Mouse (Mus musculus) gonadal fat pad, adult 2 months (tissue): ENCODE measurements around the gene Dupd1. TPM values are rescaled to one million over a fixed set of nuclear protein-coding genes. Genes with fewer than 3 reads are reported as not detected.

Experiments
- DNase-seq: peaks from one replicate; pipeline ENCODE4 v3.0.0-alpha.2; 2012; ENCODE audit warnings: low read depth
- polyA plus RNA-seq: library from polyadenylated mRNA; depleted of rRNA; stranded (reverse); fragments of >200 nt; gene quantifications from 2 replicates; pipeline ENCODE4 v1.2.3, GENCODE M21; 2012; rRNA removed

Gene Dupd1
- 0.22 TPM in 1 of 2 replicates, not detected in the other for polyA plus RNA-seq

DNA sequence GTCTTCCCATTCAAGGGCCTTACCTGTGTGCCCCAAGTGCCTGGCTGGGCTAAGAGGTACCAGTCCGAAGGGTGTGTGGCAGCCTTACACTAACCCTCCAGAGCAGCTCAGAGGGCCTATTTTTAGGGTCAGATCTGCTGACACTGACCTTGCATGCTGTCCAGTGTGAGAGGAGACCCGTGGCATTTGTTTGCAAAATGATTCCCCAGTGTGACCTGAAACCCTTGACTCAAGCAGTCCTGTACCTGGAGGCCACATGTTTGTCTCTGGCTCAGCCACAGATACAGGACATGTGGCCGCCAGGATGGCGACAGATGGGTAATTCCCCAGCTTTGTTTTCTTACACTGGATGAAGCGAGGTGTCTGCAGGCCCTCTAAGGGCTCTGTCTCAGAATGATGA is at the start of gene Dupd1:
Gene Dupd1 (minus strand): TSS at position 91 of the 400 bp plus-strand sequence.
- no peak for DNase-seq

DNA sequence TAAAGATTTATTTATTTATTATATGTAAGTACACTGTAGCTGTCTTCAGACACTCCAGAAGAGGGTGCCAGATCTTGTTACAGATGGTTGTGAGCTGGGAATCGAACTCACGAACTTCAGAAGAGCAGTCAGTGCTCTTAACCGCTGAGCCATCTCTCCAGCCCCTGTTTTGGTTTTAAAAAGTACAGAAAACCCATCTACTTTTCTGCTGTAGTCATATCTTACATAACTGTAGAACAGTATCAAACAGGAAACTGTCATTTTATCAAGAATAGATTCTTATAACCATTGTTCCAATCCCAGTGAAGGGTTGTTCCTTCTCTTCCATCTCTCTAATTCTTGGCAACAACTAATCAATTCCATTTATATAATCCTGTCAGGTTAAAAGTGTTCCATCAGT is 49.4 kb upstream of the Dupd1 start:
- DNase-seq = no peak

DNA sequence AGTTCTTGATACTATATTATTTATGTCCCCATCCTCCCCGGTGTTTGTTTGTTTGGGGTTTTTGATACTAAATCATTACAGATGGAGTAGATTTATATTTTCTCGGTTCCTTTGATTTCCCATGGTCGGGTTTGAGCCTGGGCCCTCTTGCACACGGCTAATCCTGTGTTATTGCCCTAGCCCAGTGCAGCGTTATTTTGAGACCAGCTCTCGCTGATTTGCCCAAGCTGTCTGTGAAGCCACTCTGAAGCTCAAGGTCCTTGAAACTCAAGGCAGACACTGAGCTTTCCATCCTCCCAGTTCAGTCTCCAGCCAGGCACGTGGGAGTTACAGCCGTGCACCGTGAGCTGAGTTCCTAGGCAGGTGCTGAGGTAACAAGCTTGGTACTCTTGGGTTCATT is 47.2 kb upstream of the Dupd1 start:
- DNase-seq = no peak

DNA sequence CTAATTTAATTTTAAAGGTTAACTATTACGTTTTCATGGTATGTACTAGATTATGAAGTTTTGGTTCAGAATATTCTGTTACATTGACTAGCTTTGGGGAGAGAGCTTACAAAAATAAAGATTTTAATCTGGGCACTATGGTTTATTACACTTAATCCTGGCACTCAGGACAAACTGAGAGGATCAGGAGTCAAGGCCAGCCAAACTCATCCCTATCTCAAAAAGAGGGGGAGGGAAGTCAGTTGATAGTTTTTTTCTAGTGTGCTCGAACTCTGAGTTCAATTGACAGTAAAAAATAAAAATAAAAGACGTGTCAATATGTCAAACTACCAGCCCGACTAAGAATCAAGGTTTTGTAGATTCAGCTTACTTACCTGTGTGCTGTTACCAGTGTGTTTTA is 39.0 kb upstream of the Dupd1 start:
- no peak for DNase-seq

DNA sequence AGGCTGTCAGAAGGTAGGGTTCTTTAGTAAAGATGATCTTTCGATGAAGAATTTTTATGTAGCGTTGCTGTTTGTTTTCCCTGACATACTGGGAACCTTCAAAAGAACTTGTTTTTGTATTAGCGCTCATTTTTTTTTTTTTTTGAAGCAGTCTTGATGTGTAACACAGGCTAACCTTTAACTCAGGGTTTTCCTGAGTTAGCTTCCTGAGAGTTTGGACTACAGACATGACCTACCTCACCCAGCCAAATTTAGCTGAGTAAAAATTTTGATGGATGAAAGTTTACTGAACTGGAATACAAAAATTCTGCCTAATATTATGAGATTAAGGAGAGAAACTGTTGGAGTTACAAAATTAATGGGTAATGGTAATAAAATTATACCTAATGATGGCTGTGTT is 38.0 kb upstream of the Dupd1 start:
- DNase-seq = no peak

DNA sequence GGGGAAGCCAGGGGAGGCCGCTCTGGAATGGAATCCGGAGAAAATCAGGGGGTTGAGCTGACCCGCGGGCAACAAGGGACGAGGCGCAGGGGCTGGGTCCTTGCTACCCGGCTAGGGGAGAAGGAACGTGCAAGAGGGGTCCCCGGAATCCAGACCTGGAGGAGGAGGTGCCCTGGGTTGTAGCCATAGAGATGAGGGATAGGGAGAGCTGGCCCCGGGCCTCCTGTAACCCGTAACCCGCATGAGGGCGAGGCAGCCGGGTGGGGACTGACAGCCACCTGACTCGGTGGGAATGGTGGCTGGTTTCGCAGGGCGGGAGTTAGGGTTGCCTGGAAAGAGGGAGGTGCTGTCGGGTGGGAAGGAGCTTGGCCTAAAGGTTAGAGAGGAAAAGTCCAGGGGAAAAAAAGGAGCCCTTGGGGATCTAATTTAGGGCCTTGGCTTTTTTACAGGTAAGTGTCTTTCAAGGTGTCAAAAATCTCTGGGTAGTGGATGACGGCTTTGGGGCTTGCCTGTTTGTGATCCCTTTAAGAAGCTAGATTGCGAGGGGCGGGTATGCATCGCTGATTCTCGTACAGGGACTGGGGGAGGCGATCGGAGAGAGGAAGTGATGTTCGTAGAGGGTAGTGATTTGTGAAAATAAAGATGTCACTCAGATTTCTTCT is 36.6 kb upstream of the Dupd1 start, which contains the start of gene Dusp13:
Gene Dusp13 (minus strand): TSS at position 301 of the 662 bp plus-strand sequence.
- no peak for DNase-seq

DNA sequence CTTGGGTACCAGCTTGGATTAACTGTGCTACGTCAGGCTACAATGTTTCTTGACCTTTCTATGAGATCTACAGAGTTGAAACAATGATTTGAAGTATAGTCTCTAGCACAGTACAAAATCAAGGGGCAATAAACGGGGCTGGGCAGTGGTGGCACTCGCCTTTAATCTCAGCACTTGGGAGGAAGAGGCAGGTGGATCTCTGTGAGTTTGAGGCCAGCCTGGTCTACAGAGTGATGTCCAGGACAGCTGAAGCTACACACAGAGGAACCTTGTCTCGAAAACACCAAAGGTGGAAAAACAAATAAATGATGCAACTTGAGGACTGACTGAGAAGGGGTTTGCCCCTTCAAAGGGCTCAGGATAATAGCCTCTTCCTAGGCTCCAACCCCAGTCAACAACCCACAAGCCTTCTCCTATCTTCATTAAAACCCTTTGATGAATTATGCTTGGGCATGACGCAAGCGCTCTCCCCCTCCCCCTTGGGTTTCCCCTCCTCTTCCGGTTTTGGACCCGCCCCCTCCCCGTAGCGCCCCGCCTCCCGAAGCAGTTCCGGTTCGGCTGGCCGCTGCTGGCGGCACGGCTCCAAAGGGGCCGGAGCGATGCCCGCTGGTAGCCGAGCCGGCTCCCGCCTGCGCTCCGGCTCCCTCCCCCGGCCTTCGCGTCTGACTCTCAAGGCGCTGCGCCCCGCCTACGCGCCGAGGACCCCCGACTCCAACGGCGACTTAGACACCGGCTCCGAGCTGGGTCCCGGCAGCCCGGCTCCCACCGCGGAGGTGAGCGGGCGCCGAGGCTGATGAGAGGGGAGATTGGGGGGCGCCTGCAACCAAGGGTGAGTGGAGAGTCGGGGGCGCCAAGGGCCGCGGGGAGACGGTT is 35.9 kb upstream of the Dupd1 start, which contains the start of gene Samd8:
Gene Samd8 (plus strand): TSS at position 524 of the 873 bp plus-strand sequence.
- DNase-seq = no peak

DNA sequence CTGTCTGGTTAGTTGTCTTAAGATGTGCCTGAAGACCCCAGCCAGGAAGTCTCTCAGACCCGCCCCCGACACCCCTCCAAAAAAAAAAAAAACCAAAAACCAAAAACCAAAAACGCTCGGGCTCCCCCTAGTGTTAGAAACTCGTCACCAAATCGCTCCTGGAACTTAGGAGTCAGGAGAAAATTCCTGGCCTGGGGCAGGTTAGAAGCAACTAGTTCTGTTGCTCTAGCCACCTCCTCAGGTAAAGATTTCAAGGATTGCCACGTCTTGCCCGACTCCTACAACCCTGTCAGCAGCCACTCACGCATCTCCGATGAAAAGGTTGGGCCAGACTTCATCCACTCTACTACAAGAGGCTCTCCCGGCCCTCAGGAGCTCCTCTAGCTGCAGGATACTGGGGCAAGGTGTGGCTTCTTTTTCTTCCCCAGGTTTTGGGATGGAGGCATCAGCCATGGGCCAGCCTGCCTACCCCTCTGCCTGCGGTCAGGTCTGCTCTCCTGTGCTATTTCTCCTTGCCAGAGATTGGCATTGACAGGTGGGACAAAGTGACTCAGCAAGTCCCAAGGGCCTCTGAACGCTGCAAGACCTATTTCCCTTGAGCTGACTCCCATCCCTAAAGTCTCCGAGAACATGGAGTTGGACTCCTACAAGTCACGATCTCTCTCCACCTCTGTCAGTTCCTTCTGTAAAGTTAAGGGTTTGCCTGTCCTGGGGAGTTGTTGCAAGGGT is 33.9 kb upstream of the Dupd1 start:
- no peak for DNase-seq

DNA sequence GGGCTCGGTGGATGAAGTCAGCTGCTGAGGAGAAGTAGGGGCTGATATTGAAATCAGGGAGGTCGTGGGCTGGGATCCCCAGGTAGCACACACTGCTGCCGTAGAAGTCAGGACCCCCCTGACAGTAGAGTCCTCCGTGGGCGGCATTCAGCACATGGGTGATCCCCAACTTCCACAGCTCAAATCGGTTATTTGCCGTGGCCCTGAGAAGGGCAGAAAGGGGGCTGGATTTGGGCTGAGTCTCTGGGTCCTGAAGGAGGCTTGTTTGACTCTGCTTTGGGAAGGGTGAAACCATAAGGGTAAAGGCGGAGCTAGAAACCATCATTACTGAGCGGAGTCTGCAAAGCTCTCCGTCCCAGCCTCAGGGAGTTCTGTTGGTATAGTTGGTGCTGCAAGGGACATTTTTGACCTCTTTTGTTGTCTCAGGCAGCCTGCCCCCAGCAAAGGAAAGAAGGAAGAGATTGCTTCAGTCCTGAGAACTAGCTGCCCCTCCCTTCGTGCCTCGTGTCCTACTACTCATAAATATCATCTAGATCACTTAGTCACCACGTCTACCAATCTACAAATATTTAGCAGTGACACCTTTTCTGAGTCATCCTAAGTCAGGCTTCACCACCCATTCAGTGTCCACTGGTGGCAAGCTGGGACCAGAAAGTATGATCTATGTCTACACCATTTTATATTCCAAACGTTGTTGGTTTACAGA is 33.2 kb upstream of the Dupd1 start:
- DNase-seq = no peak

DNA sequence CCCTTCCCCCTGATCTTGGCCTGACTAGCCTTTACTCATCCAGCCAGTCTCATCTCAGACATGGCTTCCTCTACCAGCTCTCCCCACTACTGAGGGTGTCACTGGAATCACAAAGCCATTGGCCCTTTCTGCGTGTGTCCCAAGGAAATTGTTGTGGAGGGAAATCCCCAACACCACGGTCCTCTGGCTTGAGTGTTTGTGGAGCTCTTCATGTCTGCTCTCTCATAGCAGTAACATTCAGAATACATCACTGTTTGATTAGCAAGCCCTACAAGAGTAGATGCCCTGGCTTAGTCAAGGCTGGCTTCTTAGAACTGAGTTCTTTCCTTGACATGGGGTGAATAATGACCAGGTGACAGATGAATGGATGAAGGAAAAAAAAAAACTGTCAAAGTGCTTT is 32.5 kb upstream of the Dupd1 start:
- no peak for DNase-seq

DNA sequence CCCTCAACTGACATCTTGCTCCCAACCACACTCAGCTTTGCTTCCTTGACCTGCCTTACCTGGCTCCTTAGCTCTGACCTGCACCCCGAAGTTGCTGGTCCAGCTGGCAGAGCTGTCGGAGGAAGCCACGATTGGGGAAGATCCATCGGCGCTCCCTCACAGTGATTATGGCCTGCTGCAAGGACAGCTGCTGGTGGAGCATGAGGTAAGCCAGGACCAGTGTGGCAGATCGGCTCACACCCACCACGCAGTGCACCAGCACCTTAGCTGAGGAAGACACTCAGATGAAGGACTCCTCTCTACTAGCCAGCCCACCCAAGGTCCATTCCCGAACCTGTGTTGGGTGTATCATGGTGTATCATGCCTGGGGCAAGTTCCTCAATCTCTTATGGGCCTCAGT is 31.9 kb upstream of the Dupd1 start:
- DNase-seq = no peak

DNA sequence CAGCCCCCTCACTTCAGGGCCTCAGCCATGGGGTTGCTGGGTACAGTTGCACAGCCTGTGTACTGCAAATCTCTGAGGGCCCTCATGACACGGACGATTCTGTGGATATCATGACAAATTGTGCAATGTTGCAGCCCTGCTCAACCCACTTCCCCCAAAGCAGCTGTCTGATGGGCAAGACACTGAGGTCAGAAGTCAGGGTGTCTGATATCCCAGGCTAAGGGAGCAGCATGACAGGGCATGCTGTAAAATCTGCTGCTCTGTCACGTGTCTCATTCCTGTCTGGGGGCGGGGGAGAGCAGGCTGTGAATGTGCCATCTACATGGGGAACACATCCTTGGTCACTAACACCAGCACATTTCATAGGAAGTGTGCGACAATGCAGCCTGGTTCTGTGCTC is 30.8 kb upstream of the Dupd1 start:
- DNase-seq = no peak

DNA sequence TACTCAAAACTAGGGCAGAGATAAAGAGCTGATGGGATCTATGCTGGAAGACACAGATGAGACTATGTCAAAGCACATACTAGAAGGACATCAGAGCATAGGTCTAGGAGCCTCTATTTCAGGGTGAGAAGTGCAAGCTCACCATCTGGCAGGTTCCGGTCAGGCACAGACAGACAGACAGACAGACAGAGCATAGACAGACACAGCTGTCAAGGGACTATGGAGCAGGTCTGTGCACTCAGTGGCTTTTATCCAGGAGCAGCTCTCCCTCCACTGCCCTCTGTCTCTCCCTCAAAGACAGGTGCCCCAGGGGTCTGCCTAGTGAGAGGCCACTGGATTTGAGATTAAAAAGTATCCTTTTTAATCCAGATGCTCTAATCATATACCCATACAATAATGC is 29.8 kb upstream of the Dupd1 start:
- no peak for DNase-seq

DNA sequence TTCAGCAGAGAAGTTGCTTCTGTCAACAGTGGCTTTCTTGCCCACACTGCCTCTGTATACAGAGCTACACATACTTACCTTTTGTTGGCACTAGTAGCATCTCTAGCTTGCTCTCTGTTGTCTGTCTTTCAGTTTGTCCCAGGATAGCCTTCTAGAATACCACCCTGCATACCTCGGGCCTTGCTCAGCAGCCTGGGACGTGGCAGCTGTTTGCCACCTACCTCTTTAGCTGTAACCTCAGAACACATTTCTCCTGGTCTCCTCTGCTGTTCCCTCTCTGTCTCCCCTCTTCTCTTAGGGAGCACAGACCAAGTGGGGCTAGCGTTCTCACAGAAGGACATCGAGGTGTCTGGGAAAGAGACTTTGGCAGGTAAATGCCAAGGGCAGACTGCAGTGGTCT is 28.1 kb upstream of the Dupd1 start:
- DNase-seq = no peak

DNA sequence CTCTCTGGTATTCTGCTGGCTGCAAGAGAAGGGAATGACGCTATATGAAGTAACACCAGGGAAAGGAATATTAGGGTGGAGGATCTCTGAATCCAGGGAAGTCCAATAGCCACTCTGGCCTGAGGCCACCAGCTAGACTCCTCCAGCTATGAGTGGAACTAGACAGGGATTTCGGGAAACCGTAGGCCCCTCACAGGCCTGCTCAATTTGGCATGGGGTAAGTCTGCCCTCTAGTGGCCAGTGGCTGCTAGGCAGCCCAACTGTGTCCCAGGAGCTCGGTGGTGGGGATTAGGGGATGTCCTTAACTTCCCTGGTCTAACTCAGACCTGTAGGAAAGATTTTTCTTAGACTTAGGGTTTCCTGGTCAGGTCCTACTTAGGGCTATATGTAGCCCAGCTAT is 27.4 kb upstream of the Dupd1 start:
- DNase-seq = no peak

DNA sequence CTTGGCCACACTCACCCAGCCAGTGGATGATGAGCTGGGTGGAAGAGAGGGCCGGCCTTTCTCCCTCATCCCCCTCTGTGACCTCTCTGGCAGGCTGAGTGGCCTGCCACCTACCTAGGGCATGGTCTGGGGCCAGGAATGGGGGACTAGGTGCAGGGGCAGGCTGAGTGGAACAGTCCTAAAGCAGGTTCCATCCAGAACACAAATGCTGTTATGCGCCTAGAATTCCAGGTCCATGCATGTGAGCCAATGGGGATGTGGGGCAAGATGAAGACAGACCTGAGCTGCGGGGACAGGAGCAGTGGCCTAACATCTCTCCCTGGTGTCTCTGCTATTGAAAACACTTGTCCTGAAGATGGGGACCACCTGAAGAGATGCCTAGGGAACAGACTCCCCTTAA is 26.9 kb upstream of the Dupd1 start:
- no peak for DNase-seq

DNA sequence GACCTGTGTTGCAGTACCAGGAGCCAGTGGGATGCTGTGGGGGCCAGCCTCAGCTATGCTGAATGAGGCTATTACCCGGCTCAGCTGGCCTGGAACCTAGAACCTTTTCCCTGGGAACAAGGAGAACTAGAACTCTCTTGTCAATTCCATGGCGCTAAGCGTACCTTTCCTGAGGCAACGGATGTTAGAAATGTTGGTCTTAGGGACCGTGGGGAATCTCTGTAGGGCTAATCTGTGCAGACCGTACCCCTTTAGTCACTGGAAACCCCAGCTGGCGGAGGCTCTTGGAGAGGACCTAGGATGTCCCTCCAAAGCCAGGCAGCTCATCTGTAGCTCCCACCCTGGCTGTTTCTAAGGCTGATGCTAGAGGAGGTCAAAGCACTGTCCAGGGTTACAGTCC is 26.0 kb upstream of the Dupd1 start:
- no peak for DNase-seq

DNA sequence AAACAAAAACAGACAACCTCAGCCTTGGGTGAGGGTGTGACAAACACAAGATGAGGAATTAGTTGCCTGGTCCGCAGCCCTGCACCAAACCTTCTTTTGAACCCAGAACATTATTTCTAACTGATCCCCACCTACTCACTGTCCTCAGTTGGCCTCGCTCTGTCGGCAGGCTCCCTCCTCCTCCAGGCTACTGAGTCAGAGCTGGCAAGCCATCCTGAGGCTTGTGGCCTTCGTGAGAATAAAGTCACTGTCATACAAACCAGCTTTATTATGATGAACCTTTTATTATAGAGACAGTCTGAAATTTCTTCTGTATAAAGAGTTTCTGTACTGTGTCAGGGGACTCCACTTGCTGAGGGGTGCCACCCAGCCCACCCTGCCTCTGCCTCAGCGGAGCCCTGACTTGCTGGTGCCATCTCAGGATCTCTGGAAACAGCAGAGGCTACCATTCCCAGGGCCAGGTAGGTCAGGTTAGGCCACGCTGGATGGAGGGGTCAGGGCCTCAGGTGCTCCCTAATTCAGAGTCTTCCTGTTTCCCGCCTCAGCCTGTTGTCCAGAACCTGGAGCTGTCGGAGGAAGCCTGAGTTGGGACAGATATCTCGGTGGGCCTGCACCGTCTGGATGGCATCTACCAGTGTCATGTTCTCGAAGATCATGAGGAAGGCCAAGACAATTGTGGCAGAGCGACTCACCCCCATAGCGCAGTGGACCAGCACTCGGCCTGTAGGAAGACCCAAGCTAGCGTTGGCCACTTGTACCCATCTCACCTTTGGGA is 18.9 kb upstream of the Dupd1 start:
- DNase-seq = no peak

DNA sequence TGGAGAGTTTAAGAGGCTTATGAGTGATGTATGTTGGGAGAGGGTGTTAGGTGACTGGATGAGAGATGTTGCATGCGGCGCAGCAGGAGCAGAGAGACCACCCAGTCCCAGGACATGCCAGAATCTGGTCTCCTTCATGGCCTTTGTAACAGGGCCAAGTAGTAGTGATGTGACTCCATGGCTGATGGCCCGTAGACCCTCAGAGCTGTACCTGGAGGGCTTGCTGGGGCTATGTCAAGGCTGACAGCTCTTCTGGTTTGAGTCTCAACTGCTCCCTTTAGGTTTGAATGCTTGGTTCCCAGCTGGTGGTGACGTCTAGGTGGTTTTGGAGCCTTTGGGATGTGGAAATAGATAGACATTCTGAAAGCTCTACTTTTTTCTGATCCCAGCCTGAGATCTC is 15.6 kb upstream of the Dupd1 start:
- DNase-seq = no peak

DNA sequence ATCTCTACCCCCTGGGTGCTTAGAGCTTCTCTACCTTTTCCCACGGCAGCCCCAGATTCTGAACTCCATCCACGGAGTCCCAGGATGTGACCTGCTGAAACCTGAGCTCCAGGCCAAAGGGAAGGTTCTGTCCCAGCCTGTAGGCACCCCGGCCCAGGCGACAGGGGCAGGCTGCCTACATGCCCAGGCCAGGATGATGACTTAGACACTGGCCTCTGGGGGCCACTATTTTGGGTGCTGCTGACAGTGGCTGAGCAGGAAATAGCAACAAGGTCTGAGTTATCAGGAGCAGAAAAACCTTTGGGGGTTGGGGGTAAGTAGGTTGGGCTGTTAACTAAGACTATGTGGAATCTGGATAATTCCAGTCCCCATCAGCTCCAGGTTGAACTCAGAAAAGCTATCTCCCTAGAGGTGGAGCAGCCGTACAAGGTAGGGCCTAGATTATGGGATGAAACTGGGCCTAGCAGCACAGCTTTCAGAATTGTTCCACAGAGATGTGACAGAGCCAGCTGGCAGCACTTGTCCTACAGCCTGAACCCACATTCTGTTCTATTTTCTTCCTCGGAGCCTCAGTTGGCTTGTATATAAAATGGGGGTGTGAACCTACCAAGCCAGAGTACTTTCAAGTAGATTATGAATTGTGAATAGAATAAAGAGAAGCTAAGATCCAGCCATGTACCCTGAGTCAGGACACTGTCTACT is 14.8 kb upstream of the Dupd1 start:
- DNase-seq = no peak
